Mouse (Mus musculus): ENCODE measurements around the gene Rps26.
A peak's percentile ranks its signal among the peaks of the same experiment; 100 is the strongest.
"Not testable (repeated sequence)": the region's sequence is repeated elsewhere in the genome, so short reads cannot be mapped to it uniquely, and the experiment has no call there.

Rps26 gene

DNA sequence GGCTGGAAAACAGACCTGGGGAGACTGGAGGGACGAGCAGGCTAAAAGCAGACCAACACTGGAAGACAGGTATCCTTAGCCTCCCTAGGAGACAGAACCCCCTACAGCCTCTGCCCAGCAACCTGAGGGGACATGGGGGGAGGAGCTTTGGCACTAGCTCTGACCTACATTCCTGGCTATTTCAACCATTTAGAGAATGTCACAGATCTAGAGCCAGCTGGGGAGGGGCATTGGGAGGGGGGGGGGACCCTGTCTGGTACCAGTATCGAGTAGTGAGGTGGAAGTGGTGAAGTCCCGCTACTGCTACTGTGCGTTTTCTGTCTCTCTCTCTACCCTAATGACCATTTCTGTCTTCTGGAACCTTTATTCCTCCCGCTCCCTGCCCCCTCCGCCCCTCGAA is 15.3 kb upstream of the Rps26 start:
- no peak for DNase-seq (ENCODE audit: low read depth, low spot score)

DNA sequence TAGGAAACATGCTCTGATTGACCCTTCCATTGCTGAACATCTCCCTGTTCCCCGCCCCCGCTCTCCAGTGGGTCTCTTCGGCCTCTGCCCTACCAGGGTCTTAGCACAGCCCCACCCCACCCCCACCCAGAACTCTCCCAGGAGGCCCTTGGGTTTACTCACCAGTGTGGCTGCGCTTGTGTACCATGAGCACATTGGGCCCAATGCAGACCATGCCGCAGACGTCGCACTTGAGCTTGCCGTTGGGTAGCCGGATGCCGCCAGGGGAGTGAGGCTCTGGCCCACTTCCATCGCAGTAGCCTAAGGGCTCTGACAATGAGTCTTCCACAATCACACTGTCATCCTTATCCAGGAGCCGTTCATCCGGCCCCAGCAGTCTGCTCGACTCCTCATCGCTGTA is 14.3 kb upstream of the Rps26 start:
- DNase-seq (ENCODE audit: low read depth, low spot score), result peak; percentile 59

DNA sequence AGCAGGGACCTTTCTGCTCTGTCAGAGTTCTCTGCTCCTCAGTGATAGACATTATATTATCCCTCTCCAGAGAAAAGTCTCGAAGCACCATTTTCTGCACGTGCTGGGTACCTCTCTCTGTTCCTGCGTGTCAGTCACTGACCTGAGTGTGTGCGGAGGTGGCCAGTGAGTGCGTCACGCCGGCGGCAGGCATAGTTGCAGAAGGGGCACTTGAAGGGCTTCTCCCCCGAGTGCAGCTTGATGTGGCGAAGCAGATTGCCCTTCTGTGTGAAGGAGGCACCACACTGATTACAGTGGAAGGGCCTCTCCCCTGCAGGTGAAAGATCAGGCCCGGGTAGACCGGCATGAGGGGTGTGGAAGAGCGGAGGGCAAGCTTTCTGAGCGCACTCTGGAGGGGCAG is 13.5 kb upstream of the Rps26 start:
- no peak for DNase-seq (ENCODE audit: low read depth, low spot score)

DNA sequence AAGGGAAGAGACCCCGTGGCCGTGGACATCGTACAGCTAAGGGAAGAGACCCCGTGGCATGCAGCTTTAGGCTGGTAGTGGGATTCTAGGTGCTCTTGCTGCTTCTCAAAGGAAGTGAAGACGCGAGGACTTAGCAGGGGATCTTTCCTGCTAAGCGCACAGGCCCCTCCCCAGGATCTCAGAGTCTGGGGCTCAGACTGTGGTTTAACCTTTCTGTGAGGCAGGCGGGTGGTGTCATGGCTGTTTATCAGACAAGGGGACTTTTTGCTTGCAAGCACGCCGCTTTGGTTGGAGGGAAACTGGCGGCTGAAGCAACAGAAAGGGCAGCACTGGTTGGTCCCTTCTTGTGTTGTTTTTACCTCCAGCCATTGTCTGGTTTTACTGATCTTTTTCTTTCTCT is 10.5 kb upstream of the Rps26 start:
- no peak for DNase-seq (ENCODE audit: low read depth, low spot score)

DNA sequence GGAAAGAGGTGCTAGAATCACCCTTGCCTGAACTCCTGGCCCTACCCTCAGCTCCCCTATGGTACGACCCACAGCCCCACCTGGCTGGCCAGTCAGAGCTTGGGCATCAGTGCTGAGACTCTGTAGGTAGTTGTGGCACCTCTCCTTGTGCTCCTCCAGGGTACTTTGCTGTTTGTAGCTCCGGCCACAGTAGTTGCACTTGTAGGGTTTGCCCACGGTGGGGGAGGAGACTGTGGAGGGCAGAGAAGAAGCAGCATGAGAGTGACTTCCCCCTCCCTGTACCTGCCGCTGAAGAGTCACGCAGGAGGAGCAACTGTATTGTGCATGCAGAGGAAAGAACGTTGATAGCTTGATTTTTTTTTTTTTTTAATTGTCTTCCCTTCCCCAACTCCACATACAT is 10.0 kb upstream of the Rps26 start:
- DNase-seq (ENCODE audit: low read depth, low spot score), result no peak

DNA sequence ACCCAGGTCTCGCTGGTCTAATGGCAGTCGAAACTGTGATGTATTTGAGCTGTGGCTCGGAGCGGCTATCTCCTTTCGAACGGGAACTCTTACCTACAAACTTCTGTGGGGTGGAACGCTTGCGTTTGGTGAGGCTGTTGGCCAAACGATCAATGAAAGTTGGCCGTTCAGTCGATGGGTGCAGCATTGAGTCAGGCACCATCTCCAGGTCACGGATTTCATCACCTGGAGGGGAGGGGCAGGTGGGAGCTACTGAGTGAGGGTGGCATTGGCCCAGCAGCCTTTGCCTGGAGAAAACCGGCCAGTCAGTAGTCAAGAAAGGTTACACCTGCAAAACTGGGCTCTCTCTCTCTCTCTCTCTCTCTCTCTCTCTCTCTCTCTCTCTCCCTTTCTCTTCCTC is 9.2 kb upstream of the Rps26 start:
- no peak for DNase-seq (ENCODE audit: low read depth, low spot score)

DNA sequence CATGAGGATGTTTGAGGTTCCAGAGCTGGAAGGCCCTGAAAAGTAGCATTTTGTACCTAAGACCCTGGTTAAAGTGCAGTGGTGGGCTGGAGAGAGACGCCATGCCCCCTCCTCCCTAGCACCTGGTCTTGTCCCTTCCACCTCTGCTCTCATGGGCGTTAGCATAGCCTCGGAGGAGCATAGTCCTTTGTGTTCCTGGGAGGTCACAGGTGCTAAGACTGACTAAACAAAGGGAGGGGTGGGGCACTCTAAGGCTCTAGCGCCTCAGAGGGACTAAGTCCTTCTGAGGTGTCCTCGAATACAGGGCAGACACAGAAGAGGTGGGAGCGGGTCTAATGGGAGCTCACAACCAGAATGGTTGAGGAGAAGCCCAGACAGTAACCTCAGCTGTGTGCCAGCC is 5.0 kb upstream of the Rps26 start:
- peak; percentile 88 for DNase-seq (ENCODE audit: low read depth, low spot score)

DNA sequence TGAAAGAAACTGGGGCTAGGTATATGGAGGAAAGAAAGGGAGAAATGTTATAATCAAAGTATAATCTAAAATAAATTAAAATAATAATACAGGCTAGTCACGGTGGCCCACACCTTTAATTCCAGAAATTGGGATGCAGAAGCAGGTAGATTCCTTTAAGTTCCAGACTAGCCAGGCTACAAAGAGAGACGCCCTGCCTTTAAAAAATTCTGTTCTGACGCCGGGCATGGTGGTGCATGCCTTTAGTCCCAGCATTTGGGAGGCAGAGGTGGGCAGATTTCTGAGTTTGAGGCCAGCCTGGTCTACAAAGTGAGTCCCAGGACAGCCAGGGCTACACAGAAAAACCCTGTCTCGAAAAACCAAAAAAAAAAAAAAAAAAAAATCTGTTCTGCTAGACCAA is 3.8 kb upstream of the Rps26 start:
- DNase-seq (ENCODE audit: low read depth, low spot score), result not testable (repeated sequence)

DNA sequence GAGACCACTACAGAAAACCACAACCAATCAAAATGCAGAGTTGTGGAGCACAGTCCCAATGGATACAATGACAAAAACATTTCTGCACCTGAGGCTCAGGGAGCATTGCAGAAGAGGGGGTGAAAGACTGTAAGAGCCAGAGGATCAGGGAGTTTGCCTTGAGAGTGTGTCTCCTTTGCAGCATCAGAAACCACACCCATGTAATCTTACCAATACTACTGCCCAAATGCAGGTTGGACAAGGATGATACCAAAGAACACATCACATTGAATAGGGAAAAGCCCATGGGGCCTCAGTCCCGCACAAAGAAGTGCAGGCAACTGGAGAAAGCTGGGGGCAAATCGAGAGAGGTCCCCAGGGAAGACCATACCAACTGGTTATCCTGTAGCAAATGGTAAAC is 3.2 kb upstream of the Rps26 start:
- DNase-seq (ENCODE audit: low read depth, low spot score), result no peak

DNA sequence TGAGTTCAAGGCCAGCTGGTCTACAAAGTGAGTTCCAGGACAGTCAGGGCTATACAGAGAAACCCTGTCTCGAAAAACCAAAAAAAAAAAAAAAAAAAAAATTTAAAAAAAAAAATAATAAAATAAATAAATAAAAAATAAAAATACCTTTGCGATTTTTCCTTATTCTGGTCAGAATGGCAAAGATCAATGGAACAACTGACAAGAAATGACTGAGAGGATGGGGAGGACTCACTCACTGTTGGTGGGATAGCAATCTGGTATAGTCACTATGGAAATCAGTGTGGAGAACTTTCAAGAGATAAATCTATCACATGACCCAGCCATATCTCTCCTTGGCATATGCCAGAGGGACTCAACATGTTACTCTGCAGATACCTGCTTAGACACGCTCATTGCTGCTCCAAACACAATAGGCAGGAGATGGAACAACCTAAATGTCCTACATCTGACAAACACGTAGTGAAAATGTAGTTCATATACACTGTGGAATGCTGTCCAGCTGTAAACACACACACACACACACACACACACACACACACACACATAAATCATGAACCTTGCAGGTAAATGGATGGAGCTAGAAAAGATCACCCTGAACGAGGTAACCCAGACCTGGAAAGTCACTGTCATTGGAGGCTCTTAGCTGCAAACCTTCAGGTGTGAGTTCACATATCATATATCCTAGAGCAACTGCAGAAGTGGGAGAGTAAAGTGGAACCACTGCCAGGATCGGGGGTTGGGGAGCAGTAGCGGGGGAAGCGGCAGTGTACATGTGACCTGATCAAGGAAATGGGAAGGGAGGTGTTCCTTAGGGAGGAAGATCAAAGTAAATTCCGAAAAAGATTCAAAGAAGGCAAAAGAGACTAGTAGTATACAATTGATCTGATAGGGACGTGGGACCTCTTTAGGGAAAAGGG is 1.1 kb upstream of the Rps26 start:
- DNase-seq (ENCODE audit: low read depth, low spot score), result no peak

DNA sequence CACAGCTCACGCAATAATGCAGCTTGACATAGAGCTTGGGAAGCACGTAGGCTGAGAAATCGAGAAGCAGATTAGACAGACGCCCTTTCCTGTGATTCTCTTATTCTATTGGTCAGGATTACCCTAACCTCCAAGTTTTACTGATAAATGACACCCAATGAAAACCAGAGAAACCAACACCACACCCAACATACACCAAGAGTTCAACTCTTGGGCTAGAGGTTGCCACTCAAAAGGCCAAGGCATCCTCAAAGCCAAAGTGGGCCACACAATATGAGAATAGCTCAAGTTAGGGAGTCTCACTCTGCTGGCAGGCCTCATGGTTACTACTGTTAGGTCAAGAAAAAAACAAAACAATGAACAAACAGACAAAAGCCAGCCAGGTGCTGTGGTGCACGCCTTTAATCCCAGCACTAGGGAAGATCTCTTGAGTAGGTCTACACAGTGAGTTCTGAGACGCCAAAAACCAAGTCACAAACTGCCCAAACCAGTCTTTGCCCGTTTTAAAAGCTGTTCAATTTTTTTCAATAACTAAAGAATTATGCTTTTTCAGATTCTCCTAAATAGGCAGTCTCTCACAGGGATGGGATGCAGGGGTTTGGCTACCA is 1.2 kb downstream of the Rps26 start:
- peak; percentile 66 for DNase-seq (ENCODE audit: low read depth, low spot score)

DNA sequence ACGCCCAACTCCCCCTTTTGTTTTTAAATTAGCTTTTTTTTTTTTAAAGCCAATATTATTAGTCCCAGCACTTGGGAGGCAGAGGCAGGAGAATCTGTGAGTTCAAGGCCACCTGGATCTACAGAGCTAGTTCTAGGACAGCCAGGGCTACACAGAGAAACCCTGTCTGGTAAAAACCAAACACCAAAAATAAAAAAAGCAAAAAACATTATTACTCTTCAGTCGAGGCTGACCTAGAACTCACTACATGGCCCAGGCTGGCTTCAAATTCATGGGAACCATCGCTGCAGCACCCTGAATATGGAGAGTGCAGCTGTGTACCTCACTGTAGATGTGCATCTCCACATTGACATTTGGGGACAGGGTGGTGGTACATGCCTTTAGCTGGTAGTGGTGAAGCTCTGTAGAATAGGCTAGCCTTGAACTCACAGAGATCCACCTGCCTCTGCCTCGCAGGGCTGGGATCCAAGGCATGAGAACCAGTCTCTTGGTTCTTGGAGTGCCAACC is 3.4 kb downstream of the Rps26 start:
- not testable (repeated sequence) for DNase-seq (ENCODE audit: low read depth, low spot score)

DNA sequence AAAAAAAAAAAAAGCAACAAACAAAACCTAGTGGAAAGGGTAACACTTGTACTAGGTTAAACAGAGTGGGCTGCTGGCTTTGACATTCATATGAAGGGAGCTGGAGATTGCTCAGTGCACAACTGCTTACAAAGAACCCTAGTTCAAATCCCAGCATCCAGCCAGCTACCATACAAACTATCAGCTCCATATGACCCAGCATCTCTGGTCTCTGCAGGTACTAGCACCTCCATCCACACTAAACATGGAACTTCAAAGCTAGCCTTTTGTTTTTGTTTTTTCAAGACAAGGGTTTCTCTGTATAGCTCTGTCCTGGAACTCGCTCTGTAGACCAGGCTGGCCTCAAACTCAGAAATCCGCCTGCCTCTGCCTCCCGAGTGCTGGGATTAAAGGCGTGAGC is 3.8 kb downstream of the Rps26 start:
- DNase-seq (ENCODE audit: low read depth, low spot score), result no peak

DNA sequence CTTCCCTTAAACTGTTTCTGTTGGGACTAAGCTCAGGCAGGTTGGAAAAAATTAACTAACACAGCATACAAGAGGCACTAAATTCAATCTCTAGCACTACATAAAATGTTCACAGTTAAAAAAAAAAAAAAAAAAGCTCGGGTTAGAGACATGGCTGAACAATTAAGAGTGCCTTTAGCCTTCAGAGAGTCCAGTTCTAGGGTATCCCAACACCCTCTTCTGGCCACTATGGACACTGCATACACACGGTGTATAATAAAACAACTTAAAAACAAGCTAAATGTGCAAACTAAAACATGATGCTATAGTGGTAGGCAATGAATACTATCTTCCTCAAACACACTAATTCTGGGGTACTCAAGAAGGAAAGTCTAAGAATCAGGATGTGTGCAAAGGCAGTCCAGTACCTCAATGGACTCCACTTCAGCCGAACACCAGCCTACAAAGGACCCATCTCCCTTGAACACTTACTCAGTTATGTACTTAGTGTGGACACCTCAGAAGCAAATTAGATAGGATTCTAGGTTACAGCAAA is 4.5 kb downstream of the Rps26 start:
- DNase-seq (ENCODE audit: low read depth, low spot score), result no peak

DNA sequence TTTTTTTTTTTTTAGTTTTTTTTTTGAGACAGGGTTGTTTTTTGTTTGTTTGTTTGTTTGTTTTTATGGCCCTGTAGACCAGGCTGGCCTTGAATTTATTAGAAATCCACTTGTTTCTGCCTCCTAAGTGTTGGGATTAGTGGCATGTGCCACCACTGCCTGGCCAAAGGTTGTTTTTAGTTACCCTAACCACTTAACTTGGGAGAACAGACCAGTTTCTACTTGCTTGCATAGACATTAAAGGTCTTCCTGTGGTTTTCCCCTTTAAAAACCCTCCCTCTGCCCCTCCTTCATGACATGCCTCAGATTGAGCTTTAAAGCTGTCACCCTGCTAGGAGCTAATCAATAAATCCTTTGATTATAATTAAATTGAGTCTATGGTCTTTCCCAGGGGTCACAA is 6.3 kb downstream of the Rps26 start:
- DNase-seq (ENCODE audit: low read depth, low spot score), result no peak

DNA sequence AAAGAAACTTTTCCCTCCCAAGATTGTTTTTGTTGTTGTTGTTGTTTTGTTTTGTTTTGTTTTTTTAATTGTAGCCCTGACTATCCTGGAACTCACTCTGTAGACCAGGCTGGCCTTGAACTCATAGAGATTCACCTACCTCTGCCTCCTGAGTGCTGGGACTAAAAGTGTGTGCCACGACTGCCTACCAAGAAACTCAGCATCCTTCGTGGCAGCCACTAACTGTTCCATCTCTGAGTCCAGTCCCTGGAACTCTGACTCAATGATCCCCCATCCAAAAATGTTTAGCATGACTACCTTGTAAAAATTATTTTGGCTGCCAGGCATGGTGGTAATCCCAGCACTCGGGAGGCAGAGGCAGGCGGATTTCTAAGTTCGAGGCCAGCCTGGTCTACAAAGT is 7.4 kb downstream of the Rps26 start:
- not testable (repeated sequence) for DNase-seq (ENCODE audit: low read depth, low spot score)

DNA sequence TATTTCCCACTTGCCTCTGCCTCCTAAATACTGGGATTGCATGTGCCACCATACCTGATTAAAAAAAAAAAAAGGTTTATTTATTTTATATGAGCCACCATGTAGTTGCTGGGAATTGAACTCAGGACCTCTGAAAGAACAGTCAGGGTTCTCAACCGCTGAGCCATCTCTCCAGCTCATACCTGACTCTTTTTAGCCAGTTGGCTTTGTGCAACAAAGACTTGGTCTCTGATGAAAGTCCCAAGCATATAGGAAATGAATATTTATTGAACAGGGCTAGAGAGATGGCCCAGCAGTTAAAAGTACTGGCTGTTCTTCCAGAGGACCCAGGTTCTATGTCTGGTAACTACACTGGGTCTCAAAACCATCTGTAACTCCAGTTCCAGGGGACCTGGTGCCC is 8.0 kb downstream of the Rps26 start:
- no peak for DNase-seq (ENCODE audit: low read depth, low spot score)

DNA sequence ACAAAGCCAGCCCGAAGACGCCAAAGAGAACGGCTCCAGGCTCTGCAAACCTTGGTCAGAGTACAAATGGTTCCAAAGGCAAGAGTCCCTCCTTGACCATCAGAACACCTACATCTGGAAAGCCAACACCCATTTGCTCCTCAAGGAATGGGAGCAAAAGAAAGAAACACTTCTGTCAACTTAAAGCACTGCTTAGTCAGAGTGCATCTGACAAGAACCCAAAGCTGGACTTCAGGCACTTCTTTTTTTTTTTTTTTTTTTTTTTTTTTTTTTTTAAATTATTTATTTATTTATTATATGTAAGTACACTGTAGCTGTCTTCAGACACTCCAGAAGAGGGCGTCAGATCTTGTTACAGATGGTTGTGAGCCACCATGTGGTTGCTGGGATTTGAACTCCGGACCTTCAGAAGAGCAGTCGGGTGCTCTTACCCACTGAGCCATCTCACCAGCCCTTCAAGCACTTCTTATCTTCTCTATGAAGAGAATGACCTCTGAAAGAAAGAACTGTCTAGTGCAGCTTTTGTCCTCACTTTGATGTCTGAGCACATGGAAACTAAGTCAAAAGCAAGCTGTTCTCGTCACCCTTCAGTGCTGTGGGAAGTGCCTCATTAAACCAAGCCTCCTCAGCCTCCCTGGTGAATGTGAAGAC is 10.6 kb downstream of the Rps26 start:
- DNase-seq (ENCODE audit: low read depth, low spot score), result not testable (repeated sequence)

DNA sequence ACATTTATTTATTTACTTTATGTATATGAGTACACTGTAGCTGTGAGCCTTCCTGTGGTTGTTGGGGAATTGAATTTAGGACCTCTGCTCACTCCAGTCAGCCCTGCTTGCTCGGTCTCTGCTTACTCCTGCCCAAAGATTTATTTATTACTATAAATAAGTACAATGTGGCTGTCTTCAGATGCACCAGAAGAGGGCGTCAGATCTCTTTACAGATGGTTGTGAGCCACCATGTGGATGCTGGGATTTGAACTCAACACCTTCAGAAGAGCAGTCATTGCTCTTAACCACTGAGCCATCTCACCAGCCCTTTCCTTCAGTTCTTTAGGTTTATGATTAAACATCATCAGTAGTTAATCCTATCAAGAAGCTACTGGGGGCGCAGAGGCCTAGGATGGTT is 11.6 kb downstream of the Rps26 start:
- DNase-seq (ENCODE audit: low read depth, low spot score), result no peak

DNA sequence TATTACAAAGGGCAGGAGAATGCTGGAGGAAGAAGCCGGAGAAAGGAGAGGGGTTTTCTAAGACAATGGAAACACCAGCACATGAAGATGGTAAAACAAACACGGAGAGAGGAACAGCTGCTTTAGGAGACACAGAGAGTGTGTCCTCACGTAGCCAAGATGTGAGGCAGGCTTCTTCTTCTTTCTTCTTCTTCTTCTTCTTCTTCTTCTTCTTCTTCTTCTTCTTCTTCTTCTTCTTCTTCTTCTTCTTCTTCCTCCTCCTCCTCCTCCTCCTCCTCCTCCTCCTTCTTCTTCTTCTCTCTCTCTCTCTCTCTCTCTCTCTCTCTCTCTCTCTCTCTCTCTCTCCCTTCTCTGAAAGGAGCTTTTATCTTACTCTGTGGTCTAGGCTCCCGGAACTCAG is 12.7 kb downstream of the Rps26 start:
- not testable (repeated sequence) for DNase-seq (ENCODE audit: low read depth, low spot score)

DNA sequence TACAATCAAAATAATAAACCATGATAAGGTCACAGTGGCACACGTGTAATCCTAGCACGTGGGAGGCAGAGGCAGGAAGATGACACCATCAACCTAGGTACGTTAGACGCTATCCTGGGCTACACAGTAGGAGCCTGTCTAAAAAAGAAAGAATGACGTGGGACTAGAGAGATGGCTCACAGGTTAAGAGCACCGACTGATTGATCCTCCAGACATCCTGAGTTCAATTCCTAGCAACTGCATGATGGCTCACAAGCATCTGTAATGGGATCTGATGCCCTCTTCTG is 13.4 kb downstream of the Rps26 start:
- DNase-seq (ENCODE audit: low read depth, low spot score), result no peak

DNA sequence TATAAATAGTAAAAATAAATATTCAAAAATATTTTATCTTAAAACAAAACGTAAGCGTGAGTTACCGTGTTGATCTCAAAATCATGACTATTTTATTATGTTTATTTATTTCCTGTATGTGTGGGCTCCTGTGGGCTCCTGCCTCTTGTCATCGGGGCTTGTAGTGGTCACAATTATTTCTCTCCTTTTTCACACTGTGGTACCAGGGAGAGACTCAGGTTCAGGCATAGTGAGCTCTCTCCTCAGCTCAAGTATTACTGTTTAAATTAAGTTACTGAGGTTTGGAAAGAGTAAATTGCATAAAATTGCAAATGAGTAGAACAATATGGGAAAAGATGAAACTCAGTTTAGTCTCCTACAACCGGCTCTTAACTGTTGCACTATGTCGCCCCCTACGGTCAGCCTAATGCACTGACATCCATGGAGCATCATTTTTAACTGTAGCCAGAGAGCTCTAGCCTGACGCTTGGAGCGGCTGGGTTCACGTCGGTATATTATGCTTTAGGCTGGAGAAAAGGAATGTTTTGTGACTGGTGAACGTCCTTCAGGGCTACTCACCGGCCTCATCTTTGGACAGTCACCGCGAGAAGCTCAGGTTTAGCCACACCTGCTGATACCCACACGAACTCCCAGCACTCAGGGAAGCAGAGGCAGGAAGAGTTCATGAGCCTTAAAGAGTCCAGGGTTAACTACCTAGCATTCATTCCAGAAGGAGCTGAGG is 14.0 kb downstream of the Rps26 start:
- peak; percentile 86 for DNase-seq (ENCODE audit: low read depth, low spot score)

Measured in ES-CJ7 (cell line).